Mouse (Mus musculus) neural tube, embryonic 12.5 days (tissue): ENCODE data around the gene Zswim3. TPM values are rescaled to one million over a fixed set of nuclear protein-coding genes. Genes with fewer than 3 reads are reported as not detected.
"Not testable (repeated sequence)": the region's sequence is repeated elsewhere in the genome, so short reads cannot be mapped to it uniquely, and the experiment has no call there.

ENCODE experiments used
- ATAC-seq: fragments of 200-750 bp; cut with Nextera tagmentation; 2 replicates; pipeline ENCODE4 v1.8.0; 2017; ENCODE audit warnings: low read depth, mild to moderate bottlenecking, moderate TSS enrichment, moderate library complexity; ENCODE audit not compliant: low FRiP score
- H3K27ac ChIP-seq: fragments of 300-500 bp; sonication (generic); 2 replicates; pipeline ENCODE4 v1.5.1; 2016
- H3K27me3 ChIP-seq: fragments of 300-500 bp; sonication (generic); replicated peaks from 2 replicates; pipeline ENCODE4 v1.6.1; 2016; ENCODE audit warnings: mild to moderate bottlenecking
- H3K36me3 ChIP-seq: fragments of 300-500 bp; sonication (generic); 2 replicates; pipeline ENCODE4 v1.6.1; 2016; ENCODE audit warnings: mild to moderate bottlenecking
- H3K4me1 ChIP-seq: fragments of 300-500 bp; sonication (generic); 2 replicates; pipeline ENCODE4 v1.6.1; 2016
- H3K4me2 ChIP-seq: fragments of 300-500 bp; sonication (generic); replicated peaks from 2 replicates; pipeline ENCODE4 v1.6.1; 2016; ENCODE audit warnings: mild to moderate bottlenecking
- H3K4me3 ChIP-seq: fragments of 300-500 bp; sonication (generic); 2 replicates; pipeline ENCODE4 v1.5.1; 2016
- H3K9ac ChIP-seq: fragments of 300-500 bp; sonication (generic); 2 replicates; pipeline ENCODE4 v1.6.1; 2016; ENCODE audit warnings: mild to moderate bottlenecking
- H3K9me3 ChIP-seq: fragments of 300-500 bp; sonication (generic); 2 replicates; pipeline ENCODE4 v1.6.1; 2016; ENCODE audit warnings: mild to moderate bottlenecking
- WGBS: fragments of 180-500 bp; shearing (Covaris S2); methylation state at CpG from one replicate; pipeline ENCODE4 v1.1.7; 2016; 5-methylcytosine and 5-hydroxymethylcytosine counted together
- polyA plus RNA-seq: library from polyadenylated mRNA; unstranded; fragments of >200 nt; fragmentation: Nextera tagmentation; extraction: Ambion mirVana; gene quantifications from 2 replicates; pipeline ENCODE4 v1.2.1, GENCODE M21; 2016

Zswim3 gene
- polyA plus RNA-seq, 1 experiment from 2014 or later = 14.1 TPM

GRCm38 (mm10) chr2:164834531-164834930 is 29.6 kb downstream of the Zswim3 start:
- peaks cover 22% of the 10 kb centered on the region for H3K4me1 ChIP-seq
- no peak overlapping the region for H3K27ac ChIP-seq
- no peaks in the 10 kb centered on the region for H3K9me3 ChIP-seq
- H3K4me3 ChIP-seq = peak overlapping the region; percentile 61
- H3K4me2 ChIP-seq = peak overlapping the region; percentile 92
- no peaks in the 10 kb centered on the region for H3K27me3 ChIP-seq
- ATAC-seq = no peak
- 49% methylated on average over 8 of the region's 8 CpGs for WGBS
- peak overlapping the region; percentile 70 for H3K9ac ChIP-seq
- peaks cover 32% of the 10 kb centered on the region for H3K36me3 ChIP-seq

GRCm38 (mm10) chr2:164835164-164835563 is 30.3 kb downstream of the Zswim3 start:
- ATAC-seq = no peak
- H3K4me1 ChIP-seq = peaks cover 22% of the 10 kb centered on the region
- no peak overlapping the region for H3K27ac ChIP-seq
- H3K4me3 ChIP-seq = 0 out of 2 replicates have a peak overlapping the region, but pooled peaks have one; percentile 9
- no peak overlapping the region for H3K9ac ChIP-seq
- H3K27me3 ChIP-seq = no peaks in the 10 kb centered on the region
- H3K9me3 ChIP-seq = no peaks in the 10 kb centered on the region
- 96% methylated on average over 4 of the region's 4 CpGs for WGBS
- peak overlapping the region; percentile 92 for H3K4me2 ChIP-seq
- peaks cover 35% of the 10 kb centered on the region for H3K36me3 ChIP-seq

- Histone ChIP-seq H3K36me3 (peaks cover 11% of the 10 kb centered on the region), H3K4me1 (no peaks in the 10 kb centered on the region), H3K27me3 (no peaks in the 10 kb centered on the region), H3K9me3 (no peaks in the 10 kb centered on the region), H3K4me2 (no peak overlapping the region), H3K4me3 (no peak overlapping the region), H3K9ac (no peak overlapping the region), H3K27ac (no peak overlapping the region)
- 53% methylated on average over 3 of the region's 3 CpGs for WGBS
- ATAC-seq = no peak
Measured at GRCm38 (mm10) chr2:164845782-164846181, 40.9 kb downstream of the Zswim3 start.

GRCm38 (mm10) chr2:164850061-164850460 is 45.2 kb downstream of the Zswim3 start:
- no peak for ATAC-seq
- no peak overlapping the region for H3K4me3 ChIP-seq
- peaks cover 3% of the 10 kb centered on the region; the same call in 1 of the 2 replicates for H3K27me3 ChIP-seq
- H3K4me2 ChIP-seq = no peak overlapping the region
- H3K4me1 ChIP-seq = no peaks in the 10 kb centered on the region
- H3K9ac ChIP-seq = no peak overlapping the region
- peaks cover 7% of the 10 kb centered on the region for H3K36me3 ChIP-seq
- 93% methylated on average over 8 of the region's 8 CpGs for WGBS
- H3K9me3 ChIP-seq = no peaks in the 10 kb centered on the region
- H3K27ac ChIP-seq = no peak overlapping the region

GRCm38 (mm10) chr2:164855572-164855971 is 50.7 kb downstream of the Zswim3 start:
- peaks cover 37% of the 10 kb centered on the region for H3K27me3 ChIP-seq
- not testable (repeated sequence) for H3K4me3 ChIP-seq, ATAC-seq, H3K9ac ChIP-seq, H3K9me3 ChIP-seq, H3K27ac ChIP-seq, H3K36me3 ChIP-seq
- H3K4me1 ChIP-seq = peaks cover 22% of the 10 kb centered on the region
- WGBS = 80% methylated on average over 5 of the region's 5 CpGs
- peak overlapping the region; percentile 75 for H3K4me2 ChIP-seq

GRCm38 (mm10) chr2:164856309-164857100 is 51.6 kb downstream of the Zswim3 start:
- 1% methylated on average over 42 of the region's 42 CpGs for WGBS
- H3K4me2 ChIP-seq = peak overlapping the region; percentile 75
- H3K9me3 ChIP-seq = no peaks in the 10 kb centered on the region
- H3K27me3 ChIP-seq = peaks cover 37% of the 10 kb centered on the region
- no peaks in the 10 kb centered on the region for H3K36me3 ChIP-seq
- peak overlapping the region; percentile 44 for H3K9ac ChIP-seq
- ATAC-seq = peak; percentile 57
- H3K4me3 ChIP-seq = peak overlapping the region; percentile 47
- H3K27ac ChIP-seq = no peak overlapping the region
- peaks cover 22% of the 10 kb centered on the region for H3K4me1 ChIP-seq

- Histone ChIP-seq H3K9me3 (no peaks in the 10 kb centered on the region), H3K4me2 (peak within 1 kb of the TSS; percentile 75), H3K27ac (no peak within 1 kb of the TSS), H3K36me3 (no peaks in the 10 kb centered on the region), H3K4me3 (peak within 1 kb of the TSS; percentile 47), H3K4me1 (peaks cover 27% of the 10 kb centered on the region), H3K27me3 (peaks cover 37% of the 10 kb centered on the region), H3K9ac (peak within 1 kb of the TSS; percentile 44)
- ATAC-seq = peak; percentile 88
- WGBS = under 1% methylated on average over 47 of the region's 47 CpGs
Measured at GRCm38 (mm10) chr2:164857101-164857821, 52.4 kb downstream of the Zswim3 start, which contains the start of gene Pltp. TSS of gene Pltp (minus strand) at chr2:164857711.

- no peak overlapping the region for H3K27ac ChIP-seq
- 3% methylated on average over 19 of the region's 19 CpGs for WGBS
- peak overlapping the region; percentile 75 for H3K4me2 ChIP-seq
- H3K9ac ChIP-seq = peak overlapping the region; percentile 44; the same call in 1 of the 2 replicates
- H3K36me3 ChIP-seq = no peaks in the 10 kb centered on the region
- peak; percentile 27; the same call in 1 of the 2 replicates for ATAC-seq
- H3K4me1 ChIP-seq = peaks cover 28% of the 10 kb centered on the region
- H3K4me3 ChIP-seq = peak overlapping the region; percentile 47
- H3K27me3 ChIP-seq = peaks cover 37% of the 10 kb centered on the region
- H3K9me3 ChIP-seq = no peaks in the 10 kb centered on the region
Measured at GRCm38 (mm10) chr2:164857842-164858553, 53.1 kb downstream of the Zswim3 start.

- ATAC-seq = no peak
- H3K9me3 ChIP-seq = no peaks in the 10 kb centered on the region
- peaks cover 28% of the 10 kb centered on the region for H3K4me1 ChIP-seq
- H3K4me3 ChIP-seq = no peak overlapping the region
- no peaks in the 10 kb centered on the region for H3K36me3 ChIP-seq
- no peak overlapping the region for H3K4me2 ChIP-seq
- H3K27me3 ChIP-seq = peaks cover 36% of the 10 kb centered on the region
- WGBS = 53% methylated on average over 2 of the region's 2 CpGs
- H3K9ac ChIP-seq = no peak overlapping the region
- no peak overlapping the region for H3K27ac ChIP-seq
Measured at GRCm38 (mm10) chr2:164859155-164859554, 54.3 kb downstream of the Zswim3 start.

GRCm38 (mm10) chr2:164859640-164860432 is 54.9 kb downstream of the Zswim3 start:
- Histone ChIP-seq H3K4me2 (no peak overlapping the region), H3K9me3 (no peaks in the 10 kb centered on the region)

GRCm38 (mm10) chr2:164861094-164861493 is 56.2 kb downstream of the Zswim3 start:
- ATAC-seq = no peak
- H3K27me3 ChIP-seq = peaks cover 30% of the 10 kb centered on the region
- no peak overlapping the region for H3K4me3 ChIP-seq
- H3K9me3 ChIP-seq = no peaks in the 10 kb centered on the region
- H3K36me3 ChIP-seq = no peaks in the 10 kb centered on the region
- 78% methylated on average over 4 of the region's 4 CpGs for WGBS
- peaks cover 28% of the 10 kb centered on the region for H3K4me1 ChIP-seq
- H3K27ac ChIP-seq = no peak overlapping the region
- no peak overlapping the region for H3K4me2 ChIP-seq
- H3K9ac ChIP-seq = no peak overlapping the region

More at GRCm38 (mm10) chr2:164859640-164860432, 54.9 kb downstream of the Zswim3 start:
- Histone ChIP-seq H3K9ac (no peak overlapping the region), H3K27ac (no peak overlapping the region), H3K36me3 (no peaks in the 10 kb centered on the region), H3K27me3 (peaks cover 34% of the 10 kb centered on the region), H3K4me1 (peaks cover 28% of the 10 kb centered on the region), H3K4me3 (no peak overlapping the region)
- 48% methylated on average over 9 of the region's 9 CpGs for WGBS
- no peak for ATAC-seq
